In the genomic region with DNA sequence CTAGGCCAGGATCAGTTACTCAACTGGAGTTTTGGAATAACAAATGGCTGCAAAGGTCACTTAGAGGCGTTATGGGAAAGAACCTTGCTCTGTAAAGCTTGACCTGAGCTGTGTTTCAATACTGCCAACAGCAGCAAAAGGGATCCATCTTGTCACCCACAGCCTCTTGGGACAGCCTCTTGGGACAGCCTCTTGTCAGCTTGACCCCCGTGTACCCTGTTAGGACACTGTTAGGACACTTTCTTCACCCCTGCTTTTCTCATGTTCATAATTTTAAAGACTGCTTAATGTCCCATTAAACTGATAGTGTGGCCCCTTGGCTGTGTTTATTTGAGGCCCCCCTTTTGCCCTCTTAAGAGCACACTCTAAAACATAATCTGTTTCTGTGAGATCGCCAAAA, we compare ENCODE assay signal across 29 mouse cellular contexts. TPM values are rescaled to one million over a fixed set of nuclear protein-coding genes. Genes with fewer than 3 reads are reported as not detected.
DNase-seq lines count a peak whose midpoint lies in the region; ATAC-seq lines count a peak whose summit lies in the region.
"Had no signal": no experiment of that assay in that cellular context is flagged by ENCODE, and none has a peak within 500 bp of the region (broad histone marks: within the 10 kb centered on the region; RNA-seq: fewer than 3 reads in every experiment).

No protein-coding gene starts in this region.

- no peaks in the 10 kb centered on the region for H3K27me3 ChIP-seq in midbrain, embryonic 15.5 days (replicated peaks)
- H3K27me3 ChIP-seq: forebrain, embryonic 15.5 days; heart, embryonic 13.5 days; hindbrain, embryonic 15.5 days; limb, embryonic 12.5 days; neural tube, embryonic 12.5 days had no signal

- H3K4me1 ChIP-seq in brown adipose tissue, adult 24 weeks (ENCODE audit: control insufficient read depth, insufficient read depth, insufficient read length, low read length): 0 out of 2 replicates have a peak, but pooled peaks cover 4% of the 10 kb centered on the region
- H3K4me1 ChIP-seq in midbrain, embryonic 15.5 days: no peaks in the 10 kb centered on the region
- H3K4me1 ChIP-seq: forebrain, embryonic 15.5 days; hindbrain, embryonic 10.5 days; hindbrain, embryonic 15.5 days; midbrain, embryonic 10.5 days had no signal

- peak; percentile 38 for DNase-seq in kidney, adult 11 months
- no peak for DNase-seq in kidney, adult 18-20 months
- peak; percentile 31 for DNase-seq in kidney, adult 9 months
- peak; percentile 52 for DNase-seq in kidney, postnatal 10 days
- no peak for DNase-seq in T-cell, adult 2 months (ENCODE audit: low spot score)
- DNase-seq: adrenal gland, postnatal 10 days; B cell, adult 2 months; cerebellum, adult 8-10 months; cerebellum, postnatal 36 days; heart, postnatal 10 days; liver, postnatal 0 days; lung, postnatal 14 days; right cerebral cortex, postnatal 4 days had no signal

- 0 out of 2 replicates have a peak overlapping the region, but pooled peaks have one; percentile 10 for H3K27ac ChIP-seq in brown adipose tissue, adult 24 weeks (replicated peaks; ENCODE audit: low read depth, low read length)
- no peak overlapping the region for H3K27ac ChIP-seq in midbrain, embryonic 15.5 days
- H3K27ac ChIP-seq: forebrain, embryonic 15.5 days; heart, embryonic 13.5 days; hindbrain, embryonic 10.5 days; hindbrain, embryonic 15.5 days; limb, embryonic 12.5 days; midbrain, embryonic 10.5 days; neural tube, embryonic 12.5 days had no signal

- ATAC-seq in midbrain, embryonic 15.5 days (replicated peaks): no peak
- ATAC-seq: activated CD4-positive, CD25-positive, alpha-beta regulatory T cell, adult 4 months; forebrain, embryonic 15.5 days; inflammation-experienced regulatory T-cells, adult 6 months; liver, postnatal 0 days had no signal

- H3K9me3 ChIP-seq in midbrain, embryonic 15.5 days: no peaks in the 10 kb centered on the region
- H3K9me3 ChIP-seq: forebrain, embryonic 15.5 days; heart, embryonic 13.5 days; hindbrain, embryonic 10.5 days; hindbrain, embryonic 15.5 days; limb, embryonic 12.5 days; midbrain, embryonic 10.5 days; neural tube, embryonic 12.5 days had no signal

- H3K9ac ChIP-seq in midbrain, embryonic 15.5 days: no peak overlapping the region
- H3K9ac ChIP-seq: forebrain, embryonic 15.5 days; heart, embryonic 13.5 days; hindbrain, embryonic 15.5 days; limb, embryonic 12.5 days; liver, postnatal 0 days; neural tube, embryonic 12.5 days had no signal

- no peak overlapping the region for H3K4me2 ChIP-seq in midbrain, embryonic 15.5 days
- H3K4me2 ChIP-seq: forebrain, embryonic 15.5 days; heart, embryonic 13.5 days; hindbrain, embryonic 15.5 days; limb, embryonic 12.5 days; liver, embryonic 11.5 days; neural tube, embryonic 12.5 days had no signal

- 83% methylated on average over 3 of the region's 3 CpGs for WGBS in midbrain, embryonic 15.5 days

- H3K4me3 ChIP-seq in brown adipose tissue, adult 24 weeks (ENCODE audit: insufficient read depth, low read depth, low read length): no peak overlapping the region
- H3K4me3 ChIP-seq in midbrain, embryonic 15.5 days: no peak overlapping the region
- H3K4me3 ChIP-seq: forebrain, embryonic 15.5 days; heart, embryonic 13.5 days; hindbrain, embryonic 10.5 days; hindbrain, embryonic 15.5 days; limb, embryonic 12.5 days; midbrain, embryonic 10.5 days; myocyte; neural tube, embryonic 12.5 days had no signal

- no peaks in the 10 kb centered on the region for H3K36me3 ChIP-seq in midbrain, embryonic 15.5 days (replicated peaks)
- H3K36me3 ChIP-seq: forebrain, embryonic 15.5 days; heart, embryonic 13.5 days; hindbrain, embryonic 10.5 days; hindbrain, embryonic 15.5 days; limb, embryonic 12.5 days; midbrain, embryonic 10.5 days; neural tube, embryonic 12.5 days had no signal

RNA-seq across cellular contexts. Expression of gene Oit3, which starts 17.1 kb away (rescaled TPM):
- polyA plus RNA-seq in brown adipose tissue, adult 24 weeks (2012; ENCODE audit: insufficient read depth, insufficient read length, missing spikeins): not detected in 2 replicates
- 0.06 and 0.08 TPM in 2 replicates for polyA plus RNA-seq in midbrain, embryonic 15.5 days (2015; fragmentation: Nextera tagmentation; extraction: Ambion mirVana)
- polyA plus RNA-seq: activated CD4-positive, CD25-positive, alpha-beta regulatory T cell, adult 4 months; inflammation-experienced regulatory T-cells, adult 6 months had no signal

RNA-seq across cellular contexts. Expression of gene Pla2g12b, which starts 21.0 kb away (rescaled TPM):
- not detected in 2 replicates for polyA plus RNA-seq in brown adipose tissue, adult 24 weeks (2012; ENCODE audit: insufficient read depth, insufficient read length, missing spikeins)
- not detected in 2 replicates for polyA plus RNA-seq in midbrain, embryonic 15.5 days (2015; fragmentation: Nextera tagmentation; extraction: Ambion mirVana)
- polyA plus RNA-seq: activated CD4-positive, CD25-positive, alpha-beta regulatory T cell, adult 4 months; forebrain, embryonic 15.5 days; hindbrain, embryonic 10.5 days; hindbrain, embryonic 15.5 days; inflammation-experienced regulatory T-cells, adult 6 months; limb, embryonic 12.5 days; midbrain, embryonic 10.5 days; midbrain, postnatal 0 days; myocyte; neural tube, embryonic 12.5 days; spleen, adult 2 months; thymus, adult 2 months had no signal

RNA-seq across cellular contexts. Expression of gene Gm10273, which starts 29.0 kb away (rescaled TPM):
- 157 and 189 TPM in 2 replicates for polyA plus RNA-seq in brown adipose tissue, adult 24 weeks (2012; ENCODE audit: insufficient read depth, insufficient read length, missing spikeins)
- 2.1 and 9.3 TPM in 2 replicates for polyA plus RNA-seq in midbrain, embryonic 15.5 days (2015; fragmentation: Nextera tagmentation; extraction: Ambion mirVana)
- polyA plus RNA-seq: forebrain, embryonic 15.5 days; heart, embryonic 13.5 days; limb, embryonic 12.5 days had no signal

Comparison
In these comparisons a context has a peak if more than half of its experiments do, and no peak if none do; other contexts are left out.
1. DNase-seq: peak in kidney, adult 11 months (single experiment), kidney, adult 9 months (single experiment) and kidney, postnatal 10 days (single experiment); none in kidney, adult 18-20 months (single experiment) and T-cell, adult 2 months (single experiment).
2. RNA of gene Gm10273, which starts 29.0 kb away (polyA plus RNA-seq): 157 to 189 TPM in brown adipose tissue, adult 24 weeks; 2.1 to 9.3 TPM in midbrain, embryonic 15.5 days; every median in the first group is over 10 times any median in the second.